Mouse (Mus musculus) heart, postnatal 36 days (tissue): ENCODE measurements at regions not wholly inside any gene's neighbourhood (a gene's known extent, or its start where the extent isn't known, plus 50 kb on each side); places are given as distances from the start of the nearest gene placed in this dataset.

ENCODE experiments used
- DNase-seq, 2 experiments: peaks; one replicate each; pipeline ENCODE4 v3.0.0; 2021 to 2022
- intact Hi-C: fragments of 180-260 bp; cut with DNase I; formaldehyde crosslinking; loops from one replicate; pipeline ENCODE4 v1.15.1; 2025

DNA sequence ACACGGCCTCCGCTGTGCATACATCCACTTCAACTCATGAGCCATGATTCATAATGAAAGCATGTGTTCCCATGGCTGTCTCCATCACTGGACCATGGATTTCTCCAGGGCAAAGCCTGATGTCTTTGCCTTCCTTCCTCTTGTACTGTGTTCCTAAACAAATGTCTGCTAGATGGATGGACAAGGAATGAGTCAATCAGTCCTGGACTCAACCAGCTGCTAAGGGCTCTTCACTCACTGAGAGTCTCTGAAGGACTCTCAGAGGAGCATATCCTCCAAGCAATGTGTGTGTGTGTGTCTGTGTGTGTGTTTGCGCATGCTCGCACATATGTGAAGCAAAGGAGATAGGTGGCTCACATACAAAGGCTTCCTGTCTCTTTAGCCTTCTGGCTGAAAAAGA, 156.0 kb upstream of the Nrip1 start:
- intact Hi-C loops = loop anchor here (5.0 kb wide), 1 partner anchor 157 kb away; the partner anchor contains the start of gene Nrip1
- DNase-seq = no peak

DNA sequence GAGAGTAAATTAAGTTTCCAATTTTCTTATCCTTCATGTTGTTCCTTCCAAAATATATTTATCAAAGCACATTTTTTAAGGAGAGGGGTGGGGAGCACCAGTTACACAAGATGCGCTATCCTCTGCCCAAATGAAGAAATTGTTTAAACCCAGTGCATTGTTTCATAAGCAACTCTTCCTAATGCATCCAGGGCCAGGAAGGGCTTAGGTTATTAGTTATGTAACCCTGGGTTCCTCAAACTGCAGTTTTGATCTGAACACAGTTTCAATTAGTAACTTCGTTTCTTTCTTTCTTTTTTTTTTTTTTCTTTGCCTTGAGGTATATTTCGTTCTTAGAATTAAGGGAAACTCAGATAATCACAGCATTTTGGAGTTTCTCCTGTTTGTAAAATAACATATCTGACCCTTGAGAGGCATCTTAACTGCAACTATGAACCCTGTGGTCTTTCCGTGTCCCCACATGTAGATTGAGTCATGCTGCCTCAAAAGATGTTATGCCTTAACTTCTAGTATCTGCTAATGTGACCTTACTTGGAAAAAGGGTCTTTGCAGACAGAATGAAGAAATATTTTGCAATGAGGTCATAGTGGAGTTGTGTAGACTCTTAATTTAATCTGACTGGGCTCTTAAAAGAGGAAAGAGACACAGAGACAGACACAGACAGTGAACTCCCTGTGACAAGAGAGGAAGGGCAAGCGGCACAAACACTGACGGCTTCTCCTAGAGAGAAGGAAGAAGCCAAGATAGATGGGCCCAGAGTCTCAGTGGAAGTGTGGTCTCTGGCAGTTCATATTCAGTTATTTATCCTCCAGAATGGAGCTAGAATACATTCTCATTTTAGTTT, 153.7 kb upstream of the Nrip1 start:
- DNase-seq = no peak
- intact Hi-C loops = loop anchor here (5.0 kb wide), 1 partner anchor 155 kb away; the partner anchor contains the start of gene Nrip1

DNA sequence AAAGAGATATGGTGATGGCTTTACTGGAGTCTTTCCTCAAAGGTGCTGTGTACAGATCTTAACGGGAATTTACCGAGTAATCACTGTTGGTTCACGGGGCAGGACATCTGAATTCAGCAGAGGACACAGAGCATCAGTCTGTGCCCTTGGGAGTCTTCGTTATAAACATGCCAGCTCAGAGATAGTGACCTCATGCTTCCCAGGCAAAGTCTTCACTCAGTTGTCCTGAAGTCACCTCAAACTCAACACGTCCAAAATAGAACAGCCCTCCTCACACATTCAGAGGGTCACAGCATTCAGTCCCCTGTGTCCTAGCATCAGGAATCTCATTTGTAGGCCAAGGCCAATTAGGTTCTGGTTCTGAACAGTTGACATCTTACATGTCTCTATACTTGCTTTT, 151.9 kb upstream of the Nrip1 start:
- intact Hi-C loops = loop anchor here (5.0 kb wide), 1 partner anchor 153 kb away; the partner anchor contains the start of gene Nrip1
- DNase-seq = no peak

DNA sequence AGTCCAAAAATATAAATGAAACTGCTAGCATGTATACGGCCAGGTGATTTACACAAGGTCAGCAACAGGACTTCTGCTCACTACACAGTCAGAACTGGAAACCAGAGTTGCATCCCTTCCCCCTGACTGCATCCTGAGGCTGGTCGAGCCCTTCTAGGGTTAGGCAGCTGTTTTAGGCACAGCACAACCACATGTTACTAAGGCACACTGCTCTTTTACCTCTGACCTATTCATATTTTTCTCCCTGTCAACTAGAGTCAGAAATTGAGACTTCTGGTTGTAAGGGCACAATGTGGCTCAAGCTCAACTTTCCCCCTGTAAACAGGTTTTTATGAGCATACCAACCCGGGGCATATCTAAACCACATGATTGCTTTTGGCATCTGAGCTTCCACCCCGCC, 151.3 kb upstream of the Nrip1 start:
- no peak for DNase-seq
- intact Hi-C loops = loop anchor here (5.0 kb wide), 1 partner anchor 153 kb away; the partner anchor contains the start of gene Nrip1

DNA sequence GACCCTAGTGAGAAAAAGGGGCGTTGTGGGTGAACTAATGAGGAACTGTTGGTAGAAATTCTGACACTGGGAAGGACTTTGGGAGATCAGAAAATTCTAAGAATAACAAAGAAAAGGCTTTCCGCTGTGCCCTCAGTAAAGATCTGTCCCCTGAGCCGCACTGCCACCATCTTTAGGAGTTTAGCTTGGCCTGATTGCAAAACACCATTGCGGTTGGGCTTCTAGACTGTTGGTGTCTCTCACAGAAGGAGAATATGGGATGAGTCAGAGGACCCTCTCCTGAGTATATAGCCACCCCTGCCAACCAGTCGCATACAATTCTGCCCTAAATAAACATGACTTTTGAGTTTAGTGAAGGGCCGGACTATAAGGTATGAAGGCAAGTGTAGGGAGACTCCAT, 147.5 kb upstream of the Nrip1 start:
- intact Hi-C loops = no loop called here
- no peak for DNase-seq

DNA sequence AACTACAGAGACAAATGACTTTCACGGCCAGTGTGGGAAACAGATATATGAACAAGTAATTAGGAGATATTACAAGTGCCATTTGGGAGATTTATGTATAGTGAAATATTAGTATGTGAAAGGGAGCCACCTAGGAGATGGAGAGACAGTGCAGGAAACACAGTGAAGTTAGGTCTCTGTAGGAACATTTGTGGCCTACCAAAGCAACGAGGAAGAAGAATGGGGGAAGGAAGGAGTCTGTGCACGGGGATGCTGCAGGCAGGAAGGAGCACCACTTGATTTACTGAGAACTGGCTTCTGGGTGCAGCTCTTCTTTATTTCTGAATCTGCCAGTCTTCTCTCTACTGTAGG, 147.0 kb upstream of the Nrip1 start:
- intact Hi-C loops = no loop called here
- no peak for DNase-seq

DNA sequence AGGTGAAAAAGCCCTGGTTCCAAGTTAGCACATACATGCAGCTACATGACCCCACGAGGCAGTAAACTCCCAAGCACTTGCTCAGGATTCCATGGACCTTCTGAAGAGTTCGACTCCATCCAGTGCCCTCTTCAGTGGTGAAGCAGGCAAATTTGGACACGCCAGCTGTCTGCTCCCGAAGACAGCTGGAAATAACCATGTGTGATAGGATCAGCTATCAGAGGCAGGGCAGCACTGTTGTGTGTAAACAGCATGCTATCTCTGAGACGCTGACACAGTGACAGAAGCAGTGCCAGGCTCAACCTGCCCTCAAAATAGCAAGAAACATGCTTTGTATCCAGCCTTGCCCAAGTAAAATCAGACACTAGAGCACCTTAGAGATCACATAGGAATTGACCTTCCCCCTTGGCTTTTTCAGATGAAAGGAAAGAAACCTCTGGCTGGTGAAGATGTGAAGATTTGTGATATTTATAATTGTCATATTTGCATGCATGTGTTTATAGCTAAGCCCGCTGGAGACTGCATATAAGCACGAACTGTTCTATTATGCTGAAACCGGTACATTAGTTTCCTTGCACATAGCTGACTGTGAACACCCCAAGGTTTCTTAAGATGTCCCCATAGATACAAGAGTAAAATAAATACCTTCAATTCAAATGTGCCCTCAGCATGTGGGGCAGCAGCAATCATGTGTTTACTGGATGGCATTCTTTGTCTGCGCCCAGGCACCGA, 146.4 kb upstream of the Nrip1 start:
- intact Hi-C loops = no loop called here
- DNase-seq = no peak

DNA sequence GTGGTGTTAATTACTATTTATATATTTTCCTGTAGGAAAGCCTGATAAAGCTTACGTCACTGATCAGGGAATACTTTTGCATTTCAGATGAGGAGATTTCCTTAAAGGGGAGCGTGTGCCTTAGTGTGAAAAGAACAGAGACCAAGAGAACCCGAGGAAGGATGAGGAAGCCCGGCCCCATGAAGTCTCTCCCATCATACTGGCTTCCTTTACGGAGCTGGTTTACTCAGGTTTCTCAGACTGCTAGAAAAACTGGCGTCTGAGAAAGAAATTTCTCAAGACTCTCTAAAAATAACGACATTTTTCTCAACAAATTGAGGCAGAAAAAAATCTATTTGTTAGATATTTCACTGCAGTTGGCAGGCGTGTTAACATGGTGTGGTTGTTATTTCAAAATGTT, 137.2 kb upstream of the Nrip1 start:
- intact Hi-C loops = no loop called here
- DNase-seq = no peak

DNA sequence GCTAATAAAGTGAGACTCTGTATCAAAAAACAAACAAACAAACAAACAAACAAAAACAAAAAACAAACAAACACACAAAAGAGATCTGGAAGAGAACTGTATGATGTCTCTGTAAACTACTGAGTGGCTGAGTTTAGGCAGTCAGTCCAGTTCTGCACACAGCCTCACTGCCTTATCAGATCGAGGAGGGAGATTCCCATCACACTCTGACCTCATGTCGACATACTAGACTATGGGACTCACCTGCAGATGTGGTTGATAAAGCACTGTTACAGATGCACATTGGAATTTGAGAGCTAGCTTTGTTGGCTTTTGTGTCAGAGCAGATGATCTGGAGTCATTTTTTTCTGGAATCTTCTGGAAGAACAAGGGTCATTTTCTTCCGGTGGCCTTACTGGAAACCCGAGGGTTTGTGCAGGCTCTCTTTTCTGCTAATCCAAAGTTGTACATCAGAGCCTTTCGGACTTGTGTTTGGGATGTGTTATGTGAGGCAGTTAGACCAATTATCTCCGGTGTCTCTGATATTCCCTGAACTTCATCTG, 135.6 kb upstream of the Nrip1 start:
- intact Hi-C loops = no loop called here
- no peak for DNase-seq

DNA sequence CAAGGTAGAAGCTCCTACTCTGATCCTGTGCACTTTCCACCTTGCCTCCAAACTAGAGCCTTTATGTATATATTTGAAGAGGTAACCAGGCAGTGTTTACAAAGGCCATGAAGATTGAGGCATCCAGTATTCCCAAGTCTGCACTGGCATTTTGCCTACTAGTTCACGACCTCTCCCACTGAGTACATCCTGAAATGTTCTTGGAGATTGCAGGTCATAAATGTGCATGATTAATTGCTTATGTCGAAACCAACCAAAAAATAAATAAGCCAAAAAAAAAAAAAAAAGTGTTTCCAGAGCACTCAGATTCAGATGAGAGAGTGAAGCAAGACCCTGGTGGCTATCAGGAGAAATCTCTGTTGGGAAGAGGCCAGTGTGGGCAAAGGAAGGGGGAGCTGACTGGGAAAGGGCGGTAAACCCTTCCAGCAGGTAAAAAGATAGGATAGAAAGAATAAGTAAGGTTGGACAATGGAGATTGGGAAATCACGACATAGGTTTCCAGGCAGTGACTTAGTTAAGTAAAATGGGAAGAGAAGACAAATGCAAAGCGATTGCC, 133.6 kb upstream of the Nrip1 start:
- intact Hi-C loops = no loop called here
- DNase-seq = no peak

DNA sequence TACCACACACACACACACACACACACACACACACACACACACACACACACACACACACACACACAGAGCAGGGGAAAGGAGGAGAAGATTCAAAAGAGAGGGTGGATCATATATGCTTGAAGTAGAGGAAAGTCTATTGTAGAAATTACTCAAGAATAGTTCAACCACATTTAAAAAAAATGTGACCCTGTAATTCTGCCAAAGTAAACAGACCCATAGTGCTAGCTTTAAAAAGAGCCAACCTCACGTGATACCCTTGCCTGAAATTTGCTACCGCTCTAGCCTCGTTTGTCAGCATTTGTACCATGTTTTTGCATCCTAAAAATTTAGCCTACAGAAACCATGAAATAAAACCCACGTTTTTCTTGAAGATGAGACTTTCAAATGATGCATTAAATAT, 132.6 kb upstream of the Nrip1 start:
- intact Hi-C loops = no loop called here

DNA sequence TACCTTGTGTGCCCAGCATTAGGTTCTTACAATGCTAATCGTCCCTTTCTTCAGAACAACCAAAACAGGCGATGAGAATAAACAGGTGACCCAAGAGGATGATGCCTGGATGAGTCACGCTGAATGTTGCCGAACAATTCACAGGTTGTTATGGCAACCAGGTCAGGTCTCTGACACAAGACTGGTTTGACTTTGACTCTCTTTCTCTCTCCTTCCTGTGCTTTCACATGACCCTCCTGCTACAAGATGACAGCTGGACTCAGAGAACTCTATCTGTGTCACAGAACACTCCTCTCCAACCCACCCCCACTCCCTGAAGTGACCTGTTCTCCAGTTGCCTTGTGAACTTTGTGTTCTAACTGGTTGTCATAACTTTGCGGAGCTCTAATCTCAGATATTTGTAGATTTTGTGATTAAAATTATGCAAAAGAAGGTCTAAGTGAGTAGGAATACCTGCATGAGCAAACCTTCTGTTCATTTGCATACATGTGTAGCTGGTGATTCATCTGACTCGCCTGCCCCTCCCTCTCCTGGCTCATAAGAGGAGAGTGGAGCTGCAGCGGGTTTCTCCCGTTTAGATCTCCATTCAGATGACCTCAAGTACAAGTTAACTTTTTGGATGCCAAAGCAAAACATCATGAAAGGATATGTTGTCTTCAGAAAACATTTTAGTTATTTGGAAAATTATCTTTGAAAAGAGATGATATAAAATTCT, 126.2 kb upstream of the Nrip1 start:
- intact Hi-C loops = no loop called here
- no peak for DNase-seq

More for the DNA sequence above, 132.6 kb upstream of the Nrip1 start:
- no peak for DNase-seq

DNA sequence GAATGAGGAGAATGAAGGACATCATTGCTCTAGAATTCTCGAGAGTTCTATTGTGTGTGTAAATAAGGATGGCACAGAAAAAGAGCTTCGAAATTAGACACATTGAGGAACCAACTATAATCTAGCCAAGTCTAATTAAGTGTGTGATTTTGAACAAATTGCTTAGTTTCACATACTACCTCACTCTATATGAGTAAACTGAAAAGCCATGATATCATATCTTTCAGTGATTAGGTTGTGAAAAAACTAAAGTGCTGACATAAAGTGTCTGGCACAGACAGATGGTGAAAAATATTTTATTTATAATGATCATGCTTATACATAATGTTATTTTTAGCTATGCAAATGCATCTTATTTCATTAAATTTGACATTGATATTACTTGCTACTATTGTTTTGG, 124.6 kb upstream of the Nrip1 start:
- DNase-seq = no peak
- intact Hi-C loops = no loop called here

DNA sequence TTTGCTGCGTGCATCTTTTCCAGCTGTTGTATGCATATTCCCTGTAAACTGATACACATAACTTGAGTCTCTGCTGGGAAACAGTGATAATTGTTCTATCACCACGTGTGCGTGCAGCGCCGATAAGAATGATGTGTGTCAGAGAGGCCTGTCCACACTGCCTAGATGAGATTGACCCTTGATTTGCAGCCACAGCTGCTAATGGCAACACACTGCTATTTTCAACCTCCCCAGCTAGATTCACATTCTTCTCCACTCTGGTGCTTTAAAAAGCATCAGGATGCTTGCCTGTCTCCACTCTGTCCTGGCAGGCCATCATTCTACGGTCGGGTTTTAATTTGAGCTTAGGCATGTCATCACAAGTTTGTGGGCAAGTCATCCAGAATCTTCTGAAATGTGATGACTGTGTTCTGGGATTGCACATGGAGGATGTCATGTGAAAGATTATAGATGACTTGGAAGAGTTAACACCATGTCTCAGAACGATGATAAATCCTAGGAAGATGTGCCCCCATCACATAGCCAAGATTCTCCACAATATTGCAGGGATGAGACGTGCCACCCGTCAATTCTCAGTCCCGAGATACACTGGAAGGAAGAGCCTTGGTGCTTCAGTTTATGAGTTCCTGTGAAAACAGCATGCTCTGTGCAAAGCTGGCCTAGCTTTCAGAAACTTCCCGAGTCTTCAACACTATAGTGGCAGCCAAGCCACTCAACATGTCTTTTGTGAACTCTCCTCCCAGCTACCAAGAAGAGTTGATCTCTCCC, 123.6 kb upstream of the Nrip1 start:
- DNase-seq = no peak
- intact Hi-C loops = no loop called here

DNA sequence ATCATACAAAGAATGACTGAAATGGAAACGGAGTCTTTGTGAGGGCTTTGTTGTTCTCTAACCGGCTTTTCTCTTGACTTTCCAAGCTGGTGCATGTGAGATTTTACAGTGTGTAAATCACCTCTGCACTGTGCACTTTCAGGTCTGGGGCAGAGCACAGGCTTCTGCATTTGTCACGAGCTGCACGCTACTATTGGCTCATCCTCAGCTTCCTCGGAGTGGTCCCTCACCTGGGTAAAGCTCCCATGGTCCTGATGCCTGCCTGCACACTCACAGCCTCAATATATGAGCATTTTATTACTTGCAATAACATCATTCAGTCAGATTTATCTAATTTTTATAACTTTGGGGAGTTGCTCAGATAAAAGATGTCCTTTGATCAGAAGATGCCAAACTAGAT, 109.8 kb upstream of the Nrip1 start:
- intact Hi-C loops = no loop called here
- no peak for DNase-seq

DNA sequence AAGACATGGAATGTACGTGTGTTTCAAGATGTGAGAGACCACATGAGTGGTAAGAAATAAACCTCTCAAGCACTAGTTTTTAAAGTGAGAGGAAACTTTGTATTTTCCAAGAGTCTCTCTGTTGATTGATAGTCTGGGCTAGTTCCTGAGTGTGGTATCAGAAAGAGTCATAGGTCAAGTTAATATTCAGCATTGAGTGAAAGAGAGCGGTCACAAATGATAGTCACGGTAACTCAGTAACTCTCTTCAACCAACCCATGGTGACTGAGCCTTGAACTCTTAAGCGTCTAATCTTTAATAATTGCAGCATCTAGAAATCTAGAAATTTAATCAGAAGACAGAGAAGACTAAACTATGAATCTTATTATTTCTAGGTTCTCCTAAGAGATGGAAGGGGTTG, 108.3 kb upstream of the Nrip1 start:
- DNase-seq = no peak
- intact Hi-C loops = no loop called here

DNA sequence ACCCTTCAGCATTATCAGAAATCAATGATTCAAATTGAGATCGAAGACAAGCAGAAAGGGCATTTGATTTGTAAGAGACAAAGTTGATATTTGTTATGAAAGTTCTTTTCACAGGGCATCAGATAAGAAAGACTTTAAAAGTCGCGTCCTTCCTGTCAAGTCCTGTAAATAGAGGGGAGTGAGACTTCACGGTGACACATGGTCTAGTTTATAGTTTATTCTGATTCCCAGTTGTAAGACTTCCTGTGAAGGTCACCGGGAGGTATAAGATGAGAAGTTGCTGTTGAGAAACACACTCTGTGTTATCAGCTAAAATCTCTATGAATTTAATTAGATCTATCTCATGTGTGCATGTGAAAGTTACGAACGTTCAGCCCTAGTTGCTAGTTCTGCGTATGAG, 103.8 kb upstream of the Nrip1 start:
- intact Hi-C loops = no loop called here
- DNase-seq = no peak

DNA sequence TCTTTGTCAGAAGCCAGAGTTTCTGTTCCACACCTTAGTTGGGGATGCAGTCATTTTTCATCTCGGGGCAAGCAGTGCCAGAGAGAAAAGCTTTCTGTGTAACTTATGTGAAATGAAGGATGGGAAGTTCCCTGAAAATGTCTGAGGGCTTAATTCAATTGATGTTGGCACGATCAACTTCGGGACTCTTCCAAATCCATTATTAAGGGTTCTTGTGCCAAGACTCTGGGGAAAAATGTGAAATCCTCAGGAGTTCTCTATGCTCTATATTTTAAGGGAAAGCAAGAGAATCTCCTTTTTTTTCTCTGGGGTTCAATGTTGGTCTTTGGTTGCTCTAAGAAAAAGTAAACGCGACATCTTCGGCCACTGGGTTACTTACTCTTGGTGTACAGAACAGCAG, 100.9 kb upstream of the Nrip1 start:
- intact Hi-C loops = no loop called here
- no peak for DNase-seq

DNA sequence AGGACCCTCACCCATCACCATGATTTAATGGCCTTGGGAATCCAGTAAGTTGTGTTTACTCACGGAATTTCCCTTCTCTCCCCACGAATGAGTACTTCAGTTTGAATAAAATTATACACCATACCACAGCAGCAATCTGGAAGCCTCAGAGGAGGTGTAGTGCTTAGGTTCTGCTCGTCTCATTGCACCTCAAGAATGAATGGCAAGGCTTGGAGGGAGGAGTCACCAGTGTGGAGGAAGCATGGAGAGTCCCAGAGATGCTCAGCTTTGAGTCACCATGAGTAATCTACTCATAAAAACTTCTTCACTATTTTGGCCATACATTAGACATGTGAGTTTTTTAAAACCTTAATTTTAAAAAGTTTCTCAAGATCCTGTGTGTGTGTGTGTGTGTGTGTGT, 98.8 kb upstream of the Nrip1 start:
- intact Hi-C loops = no loop called here
- no peak for DNase-seq

DNA sequence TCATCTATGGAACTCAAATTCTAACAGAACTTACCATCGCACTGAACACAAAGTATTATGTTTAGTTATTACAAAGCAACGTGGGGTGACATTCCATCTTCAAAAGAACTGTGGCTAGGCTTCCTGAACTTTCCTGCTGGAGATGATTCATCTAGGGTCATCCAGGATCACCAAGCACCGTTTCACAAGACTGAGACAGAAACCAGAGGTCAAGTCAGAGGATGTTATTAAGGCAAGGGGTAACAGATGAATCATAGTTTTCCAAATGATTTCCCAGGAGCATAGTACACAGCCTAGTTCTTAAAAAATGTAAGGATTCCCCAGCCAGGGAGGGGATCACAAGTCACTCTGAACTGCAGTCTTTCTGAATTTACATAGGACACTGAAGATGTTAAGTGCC, 97.5 kb upstream of the Nrip1 start:
- no peak for DNase-seq
- intact Hi-C loops = no loop called here
